Mouse (Mus musculus) heart, adult 2 months (tissue): ENCODE results near the gene Bahcc1.

Experiments
- CTCF ChIP-seq: fragments of 200-600 bp; IDR thresholded peaks from 2 replicates; pipeline ENCODE4 v1.8.1; 2022; ENCODE audit warnings: antibody characterized with exemption, mild to moderate bottlenecking, moderate library complexity
- POLR2A ChIP-seq: fragments of 200-500 bp; IDR thresholded peaks from 2 replicates; pipeline ENCODE4 v1.6.1; 2011; ENCODE audit warnings: mild to moderate bottlenecking, low read depth, low read length, control low read depth; ENCODE audit not compliant: insufficient read depth

DNA sequence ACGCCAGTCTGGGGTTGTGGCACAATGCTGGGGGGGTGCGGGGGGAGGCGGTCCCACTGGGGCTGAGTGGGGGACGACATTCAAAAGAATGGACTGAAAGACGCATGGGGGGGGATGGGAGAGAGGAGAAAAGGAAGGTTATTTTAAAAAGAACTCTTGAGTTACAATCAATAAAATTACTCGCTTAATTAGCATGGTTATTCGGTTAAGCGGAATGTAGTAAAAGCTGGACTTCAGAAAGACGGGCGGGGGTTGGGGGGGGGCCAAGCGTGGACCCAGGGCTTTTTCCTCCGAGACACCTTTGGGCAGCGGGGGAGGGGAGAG is 3.3 kb downstream of the Bahcc1 start:
- TF ChIP-seq POLR2A (no peak), CTCF (no peak)
